Comparison of ENCODE assay signal across 17 mouse cellular contexts in genomic region chr7:128231741-128232140, GRCm38 (mm10). TPM values are rescaled to one million over a fixed set of nuclear protein-coding genes. Genes with fewer than 3 reads are reported as not detected.
DNase-seq lines count a peak whose midpoint lies in the region; ATAC-seq and TF ChIP-seq lines count a peak whose summit lies in the region.
"Had no signal": no experiment of that assay in that cellular context is flagged by ENCODE, and none has a peak within 500 bp of the region (broad histone marks: within the 10 kb centered on the region; RNA-seq: fewer than 3 reads in every experiment).

No protein-coding gene starts in this region.

- no peaks in the 10 kb centered on the region for H3K27me3 ChIP-seq in kidney, embryonic 15.5 days
- H3K27me3 ChIP-seq in kidney, embryonic 16.5 days (ENCODE audit: insufficient read depth, low read length) = no peaks in the 10 kb centered on the region
- peaks cover 2% of the 10 kb centered on the region for H3K27me3 ChIP-seq in CH12.LX (replicated peaks)
- H3K27me3 ChIP-seq in liver, embryonic 14.5 days (ENCODE audit: control insufficient read depth, insufficient read depth, low read length) = no peaks in the 10 kb centered on the region
- H3K27me3 ChIP-seq in midbrain, embryonic 13.5 days = no peaks in the 10 kb centered on the region
- H3K27me3 ChIP-seq in intestine, embryonic 16.5 days (replicated peaks; ENCODE audit: control insufficient read depth, insufficient read depth, low read length) = no peaks in the 10 kb centered on the region
- H3K27me3 ChIP-seq: embryonic facial prominence, embryonic 12.5 days; forebrain, embryonic 13.5 days had no signal

- DNase-seq in CH12.LX (ENCODE audit: extremely low read depth) (peak; percentile 27), NIH3T3 (ENCODE audit: low read depth) (peak; percentile 21)
- DNase-seq in liver, embryonic 14.5 days (ENCODE audit: low read depth in 3 of 3, low spot score in 3 of 3) = peak in 2 of 3 experiments; percentile 26 to 41
- DNase-seq in layer of hippocampus, adult 9-10 months (ENCODE audit: low spot score) = no peak
- DNase-seq: cerebellum, adult 11 months; heart, postnatal 4 days; kidney, adult 11 months; liver, embryonic 13.5 days; lung, postnatal 4 days had no signal

- H3K27ac ChIP-seq in kidney, embryonic 15.5 days = no peak overlapping the region
- H3K27ac ChIP-seq in kidney, embryonic 16.5 days (ENCODE audit: low read length) = no peak overlapping the region
- no peak overlapping the region for H3K27ac ChIP-seq in CH12.LX (ENCODE audit: insufficient read depth, low read depth)
- H3K27ac ChIP-seq in liver, embryonic 14.5 days = no peak overlapping the region
- H3K27ac ChIP-seq in midbrain, embryonic 13.5 days = no peak overlapping the region
- no peak overlapping the region for H3K27ac ChIP-seq in intestine, embryonic 16.5 days (ENCODE audit: low read length)
- H3K27ac ChIP-seq: embryonic facial prominence, embryonic 12.5 days; forebrain, embryonic 13.5 days; left cerebral cortex, adult 2 months; liver, embryonic 13.5 days had no signal

- H3K36me3 ChIP-seq in kidney, embryonic 15.5 days = peaks cover 7% of the 10 kb centered on the region
- peaks cover 4% of the 10 kb centered on the region for H3K36me3 ChIP-seq in kidney, embryonic 16.5 days (ENCODE audit: insufficient read depth, low read length)
- peaks cover 0 to 12% of the 10 kb centered on the region in 2 experiments for H3K36me3 ChIP-seq in CH12.LX (replicated peaks in 1 of 2; ENCODE audit: control insufficient read depth in 1 of 2, insufficient read depth in 1 of 2, low read length in 1 of 2)
- H3K36me3 ChIP-seq in liver, embryonic 14.5 days (replicated peaks; ENCODE audit: control insufficient read depth, insufficient read depth, low read depth) = no peaks in the 10 kb centered on the region
- H3K36me3 ChIP-seq in midbrain, embryonic 13.5 days = peaks cover 4% of the 10 kb centered on the region; the same call in 1 of the 2 replicates
- no peaks in the 10 kb centered on the region for H3K36me3 ChIP-seq in intestine, embryonic 16.5 days (ENCODE audit: control insufficient read depth, insufficient read depth, low read length)
- H3K36me3 ChIP-seq: embryonic facial prominence, embryonic 12.5 days had no signal

- in situ Hi-C loops in CH12.LX (cut with MboI; ENCODE audit: low pct_ligation_motif_present, low pct_unique_long_range_greater_than_20kb, low sequenced_read_pairs) = no loop called here

- WGBS in kidney, embryonic 15.5 days = 50% methylated on average over 8 of the region's 8 CpGs
- 44% methylated on average over 8 of the region's 8 CpGs for WGBS in kidney, embryonic 16.5 days
- 29% methylated on average over 8 of the region's 8 CpGs for WGBS in liver, embryonic 14.5 days (ENCODE audit: insufficient replicate concordance)
- WGBS in midbrain, embryonic 13.5 days = 49% methylated on average over 8 of the region's 8 CpGs
- 38% methylated on average over 8 of the region's 8 CpGs for WGBS in intestine, embryonic 16.5 days

- no peak for TF ChIP-seq CTCF in CH12.LX (conservative IDR thresholded peaks at IDR 0.05 in 1 of 2, IDR thresholded peaks at IDR 0.05 in 1 of 2; ENCODE audit: low read depth in 2 of 2, low read length in 2 of 2)
- no peak for TF ChIP-seq CTCF in liver, embryonic 14.5 days (IDR thresholded peaks at IDR 0.05; ENCODE audit: low read depth)

- H3K9me3 ChIP-seq in kidney, embryonic 15.5 days (replicated peaks) = no peaks in the 10 kb centered on the region
- no peaks in the 10 kb centered on the region for H3K9me3 ChIP-seq in kidney, embryonic 16.5 days (ENCODE audit: low read length)
- H3K9me3 ChIP-seq in CH12.LX (replicated peaks; ENCODE audit: low read length) = peaks cover under 1% of the 10 kb centered on the region
- H3K9me3 ChIP-seq in liver, embryonic 14.5 days (ENCODE audit: control insufficient read depth, low read length) = no peaks in the 10 kb centered on the region
- H3K9me3 ChIP-seq in midbrain, embryonic 13.5 days = no peaks in the 10 kb centered on the region
- no peaks in the 10 kb centered on the region for H3K9me3 ChIP-seq in intestine, embryonic 16.5 days (ENCODE audit: control insufficient read depth, low read length)
- H3K9me3 ChIP-seq: embryonic facial prominence, embryonic 12.5 days; forebrain, embryonic 13.5 days; liver, embryonic 13.5 days had no signal

- TF ChIP-seq POLR2A in CH12.LX (IDR thresholded peaks at IDR 0.05; ENCODE audit: low read depth, low read length) = no peak

- H3K4me2 ChIP-seq in kidney, embryonic 15.5 days = no peak overlapping the region
- no peak overlapping the region for H3K4me2 ChIP-seq in kidney, embryonic 16.5 days (replicated peaks; ENCODE audit: low read depth, low read length)
- no peak overlapping the region for H3K4me2 ChIP-seq in CH12.LX (ENCODE audit: insufficient read depth, low read depth, poor library complexity, severe bottlenecking)
- no peak overlapping the region for H3K4me2 ChIP-seq in liver, embryonic 14.5 days (ENCODE audit: low read depth)
- no peak overlapping the region for H3K4me2 ChIP-seq in midbrain, embryonic 13.5 days (replicated peaks)
- H3K4me2 ChIP-seq in intestine, embryonic 16.5 days (ENCODE audit: low read depth, low read length) = no peak overlapping the region
- H3K4me2 ChIP-seq: embryonic facial prominence, embryonic 12.5 days; forebrain, embryonic 13.5 days; liver, embryonic 13.5 days had no signal

- no peak for TF ChIP-seq EP300 in CH12.LX (IDR thresholded peaks at IDR 0.05; ENCODE audit: low read length)
- TF ChIP-seq EP300 in liver, embryonic 14.5 days (IDR thresholded peaks at IDR 0.05; ENCODE audit: low read depth) = no peak

- H3K9ac ChIP-seq in kidney, embryonic 15.5 days = no peak overlapping the region
- no peak overlapping the region for H3K9ac ChIP-seq in kidney, embryonic 16.5 days (replicated peaks; ENCODE audit: low read length)
- H3K9ac ChIP-seq in CH12.LX (ENCODE audit: insufficient read depth, low read depth) = no peak overlapping the region
- H3K9ac ChIP-seq in liver, embryonic 14.5 days (replicated peaks) = no peak overlapping the region
- no peak overlapping the region for H3K9ac ChIP-seq in midbrain, embryonic 13.5 days (replicated peaks)
- H3K9ac ChIP-seq in intestine, embryonic 16.5 days (ENCODE audit: low read depth, low read length) = no peak overlapping the region
- H3K9ac ChIP-seq: embryonic facial prominence, embryonic 12.5 days; forebrain, embryonic 13.5 days; liver, embryonic 13.5 days had no signal

- dilution Hi-C loops in CH12.LX (cut with MboI; ENCODE audit: extremely low pct_ligation_motif_present, extremely low pct_unique_long_range_greater_than_20kb, low sequenced_read_pairs) = no loop called here

- peaks cover 3% of the 10 kb centered on the region for H3K4me1 ChIP-seq in kidney, embryonic 15.5 days
- peaks cover 4% of the 10 kb centered on the region for H3K4me1 ChIP-seq in kidney, embryonic 16.5 days (ENCODE audit: insufficient read depth, low read length)
- peaks cover 16 to 28% of the 10 kb centered on the region in 2 experiments for H3K4me1 ChIP-seq in CH12.LX (ENCODE audit: control insufficient read depth in 1 of 2, insufficient read depth in 2 of 2)
- peaks cover 0 to under 1% of the 10 kb centered on the region in 2 experiments; a peak in 2 of 4 replicates for H3K4me1 ChIP-seq in liver, embryonic 14.5 days (replicated peaks; ENCODE audit: control insufficient read depth in 2 of 2, insufficient read depth in 2 of 2, low read length in 1 of 2)
- H3K4me1 ChIP-seq in midbrain, embryonic 13.5 days (replicated peaks) = peaks cover 3% of the 10 kb centered on the region
- peaks cover 3% of the 10 kb centered on the region for H3K4me1 ChIP-seq in intestine, embryonic 16.5 days (ENCODE audit: control insufficient read depth, insufficient read depth, low read length)

- no peaks in the 10 kb centered on the region for H3K79me2 ChIP-seq in CH12.LX (replicated peaks; ENCODE audit: control insufficient read depth, extremely low read depth, insufficient read depth, poor library complexity, severe bottlenecking)

- no peak for TF ChIP-seq RAD21 in CH12.LX (IDR thresholded peaks at IDR 0.05; ENCODE audit: low read depth, low read length)

- 0 out of 2 replicates have a peak, but pooled peaks have one; percentile 25 for ATAC-seq in kidney, embryonic 15.5 days (replicated peaks; ENCODE audit: low FRiP score)
- no peak for ATAC-seq in kidney, embryonic 16.5 days (ENCODE audit: low FRiP score, low TSS enrichment)
- no peak for ATAC-seq in liver, embryonic 14.5 days (ENCODE audit: insufficient read depth)
- ATAC-seq in midbrain, embryonic 13.5 days = no peak
- ATAC-seq in intestine, embryonic 16.5 days = no peak
- ATAC-seq: forebrain, embryonic 13.5 days had no signal

- no peak overlapping the region for H3K4me3 ChIP-seq in kidney, embryonic 15.5 days (replicated peaks)
- no peak overlapping the region for H3K4me3 ChIP-seq in kidney, embryonic 16.5 days (ENCODE audit: low read length)
- H3K4me3 ChIP-seq in CH12.LX (replicated peaks in 1 of 3; ENCODE audit: low read depth in 2 of 3, low read length in 2 of 3, poor library complexity in 1 of 3) = no peak overlapping the region
- H3K4me3 ChIP-seq in liver, embryonic 14.5 days (ENCODE audit: insufficient read depth in 1 of 2, low read depth in 2 of 2, low read length in 2 of 2) = no peak overlapping the region
- H3K4me3 ChIP-seq in midbrain, embryonic 13.5 days (replicated peaks) = no peak overlapping the region
- no peak overlapping the region for H3K4me3 ChIP-seq in intestine, embryonic 16.5 days (ENCODE audit: low read length)
- H3K4me3 ChIP-seq: embryonic facial prominence, embryonic 12.5 days; forebrain, embryonic 13.5 days; left cerebral cortex, adult 2 months; liver, embryonic 13.5 days had no signal

RNA-seq across cellular contexts. Expression of gene Armc5, which starts 5.4 kb away (rescaled TPM):
- polyA plus RNA-seq in kidney, embryonic 15.5 days (2015; fragmentation: Nextera tagmentation; extraction: Ambion mirVana) = 19.1 and 21.1 TPM in 2 replicates
- 19.7 and 21.7 TPM in 2 replicates for polyA plus RNA-seq in kidney, embryonic 16.5 days (2015; fragmentation: Nextera tagmentation; extraction: Ambion mirVana)
- total RNA-seq in CH12.LX (2012; rRNA removed) (10.7 and 11.6 TPM in 2 replicates), CH12.LX (2014; rRNA removed) (5.0 and 6.0 TPM in 2 replicates)
- polyA plus RNA-seq in CH12.LX (2012; ENCODE audit: insufficient read length, low read depth) = 12.2 and 14.4 TPM in 2 replicates
- 5.2 and 6.1 TPM in 2 replicates for polyA plus RNA-seq in liver, embryonic 14.5 days (2012; rRNA removed)
- polyA plus RNA-seq in liver, embryonic 14.5 days (2014; fragmentation: Nextera tagmentation; extraction: Ambion mirVana) = 4.6 and 4.9 TPM in 2 replicates
- polyA plus RNA-seq in midbrain, embryonic 13.5 days (2015; fragmentation: Nextera tagmentation; extraction: Ambion mirVana) = 12.5 and 13.9 TPM in 2 replicates
- polyA plus RNA-seq in intestine, embryonic 16.5 days (2015; fragmentation: Nextera tagmentation; extraction: Ambion mirVana) = 15.4 and 17.8 TPM in 2 replicates

RNA-seq across cellular contexts. Expression of gene 9130023H24Rik, which starts 6.1 kb away (rescaled TPM):
- 8.3 and 8.7 TPM in 2 replicates for polyA plus RNA-seq in kidney, embryonic 15.5 days (2015; fragmentation: Nextera tagmentation; extraction: Ambion mirVana)
- 8.7 and 8.8 TPM in 2 replicates for polyA plus RNA-seq in kidney, embryonic 16.5 days (2015; fragmentation: Nextera tagmentation; extraction: Ambion mirVana)
- total RNA-seq in CH12.LX (2012; rRNA removed) (3.2 TPM in 2 replicates), CH12.LX (2014; rRNA removed) (2.1 and 2.2 TPM in 2 replicates)
- polyA plus RNA-seq in CH12.LX (2012; ENCODE audit: insufficient read length, low read depth) = 1.7 and 2.1 TPM in 2 replicates
- 0.92 and 1.1 TPM in 2 replicates for polyA plus RNA-seq in liver, embryonic 14.5 days (2012; rRNA removed)
- 1.6 and 2.1 TPM in 2 replicates for polyA plus RNA-seq in liver, embryonic 14.5 days (2014; fragmentation: Nextera tagmentation; extraction: Ambion mirVana)
- polyA plus RNA-seq in midbrain, embryonic 13.5 days (2015; fragmentation: Nextera tagmentation; extraction: Ambion mirVana) = 11.0 and 11.5 TPM in 2 replicates
- 5.7 and 6.5 TPM in 2 replicates for polyA plus RNA-seq in intestine, embryonic 16.5 days (2015; fragmentation: Nextera tagmentation; extraction: Ambion mirVana)

RNA-seq across cellular contexts. Expression of gene Tgfb1i1, which starts 14.9 kb away (rescaled TPM):
- polyA plus RNA-seq in kidney, embryonic 15.5 days (2015; fragmentation: Nextera tagmentation; extraction: Ambion mirVana) = 77.2 and 107 TPM in 2 replicates
- 104 and 111 TPM in 2 replicates for polyA plus RNA-seq in kidney, embryonic 16.5 days (2015; fragmentation: Nextera tagmentation; extraction: Ambion mirVana)
- total RNA-seq in CH12.LX (2012; rRNA removed) (0.17 TPM in 1 of 2 replicates, not detected in the other), CH12.LX (2014; rRNA removed) (not detected in 2 replicates)
- polyA plus RNA-seq in CH12.LX (2012; ENCODE audit: insufficient read length, low read depth) = 0.36 and 0.55 TPM in 2 replicates
- polyA plus RNA-seq in liver, embryonic 14.5 days (2012; rRNA removed) = 5.0 and 6.0 TPM in 2 replicates
- 7.8 and 8.5 TPM in 2 replicates for polyA plus RNA-seq in liver, embryonic 14.5 days (2014; fragmentation: Nextera tagmentation; extraction: Ambion mirVana)
- 21.7 and 23.0 TPM in 2 replicates for polyA plus RNA-seq in midbrain, embryonic 13.5 days (2015; fragmentation: Nextera tagmentation; extraction: Ambion mirVana)
- polyA plus RNA-seq in intestine, embryonic 16.5 days (2015; fragmentation: Nextera tagmentation; extraction: Ambion mirVana) = 167 and 175 TPM in 2 replicates
- total RNA-seq: monocyte, adult 5-6 weeks had no signal

RNA-seq across cellular contexts. Expression of gene Cox6a2, which starts 25.6 kb away (rescaled TPM):
- 5.1 and 11.1 TPM in 2 replicates for polyA plus RNA-seq in kidney, embryonic 15.5 days (2015; fragmentation: Nextera tagmentation; extraction: Ambion mirVana)
- 1.7 and 3.0 TPM in 2 replicates for polyA plus RNA-seq in kidney, embryonic 16.5 days (2015; fragmentation: Nextera tagmentation; extraction: Ambion mirVana)
- 1.0 and 4.1 TPM in 2 replicates for total RNA-seq in CH12.LX (2012; rRNA removed)
- total RNA-seq in CH12.LX (2014; rRNA removed) = 0.43 and 1.1 TPM in 2 replicates
- 0.70 and 0.98 TPM in 2 replicates for polyA plus RNA-seq in CH12.LX (2012; ENCODE audit: insufficient read length, low read depth)
- polyA plus RNA-seq in liver, embryonic 14.5 days (2012; rRNA removed) = 0.37 and 0.54 TPM in 2 replicates
- 0.76 and 1.0 TPM in 2 replicates for polyA plus RNA-seq in liver, embryonic 14.5 days (2014; fragmentation: Nextera tagmentation; extraction: Ambion mirVana)
- polyA plus RNA-seq in midbrain, embryonic 13.5 days (2015; fragmentation: Nextera tagmentation; extraction: Ambion mirVana) = not detected in 2 replicates
- 0.77 and 0.95 TPM in 2 replicates for polyA plus RNA-seq in intestine, embryonic 16.5 days (2015; fragmentation: Nextera tagmentation; extraction: Ambion mirVana)
- polyA plus RNA-seq: forebrain, embryonic 13.5 days had no signal

RNA-seq across cellular contexts. Expression of gene Slc5a2, which starts 33.7 kb away (rescaled TPM):
- 5.6 and 8.4 TPM in 2 replicates for polyA plus RNA-seq in kidney, embryonic 15.5 days (2015; fragmentation: Nextera tagmentation; extraction: Ambion mirVana)
- 15.0 and 15.6 TPM in 2 replicates for polyA plus RNA-seq in kidney, embryonic 16.5 days (2015; fragmentation: Nextera tagmentation; extraction: Ambion mirVana)
- total RNA-seq in CH12.LX (2012; rRNA removed) (0.21 and 0.25 TPM in 2 replicates), CH12.LX (2014; rRNA removed) (not detected in 2 replicates)
- polyA plus RNA-seq in CH12.LX (2012; ENCODE audit: insufficient read length, low read depth) = not detected in 2 replicates
- polyA plus RNA-seq in liver, embryonic 14.5 days (2012; rRNA removed) = 1.6 and 1.8 TPM in 2 replicates
- polyA plus RNA-seq in liver, embryonic 14.5 days (2014; fragmentation: Nextera tagmentation; extraction: Ambion mirVana) = 2.9 and 3.1 TPM in 2 replicates
- polyA plus RNA-seq in midbrain, embryonic 13.5 days (2015; fragmentation: Nextera tagmentation; extraction: Ambion mirVana) = not detected in 2 replicates
- not detected in 2 replicates for polyA plus RNA-seq in intestine, embryonic 16.5 days (2015; fragmentation: Nextera tagmentation; extraction: Ambion mirVana)
- total RNA-seq: heart, postnatal 4 days; left cerebral cortex, adult 2 months; monocyte, adult 5-6 weeks had no signal
- polyA plus RNA-seq: forebrain, embryonic 13.5 days had no signal
